In genomic region chr9:45398336-45398735, GRCm38 (mm10) we compare ENCODE assay signal across 14 mouse cellular contexts. TPM values are rescaled to one million over a fixed set of nuclear protein-coding genes. Genes with fewer than 3 reads are reported as not detected.
DNase-seq lines count a peak whose midpoint lies in the region.
"Had no signal": no experiment of that assay in that cellular context is flagged by ENCODE, and none has a peak within 500 bp of the region (broad histone marks: within the 10 kb centered on the region; RNA-seq: fewer than 3 reads in every experiment).

No protein-coding gene starts in this region.

- no peaks in the 10 kb centered on the region for H3K9me3 ChIP-seq in limb, embryonic 10.5 days (replicated peaks)
- H3K9me3 ChIP-seq: forebrain, embryonic 15.5 days had no signal

- H3K4me3 ChIP-seq in limb, embryonic 10.5 days = no peak overlapping the region
- H3K4me3 ChIP-seq: forebrain, embryonic 15.5 days; megakaryocyte, embryonic 14.5 days had no signal

- DNase-seq in lung, postnatal 36 days = peak; percentile 21
- no peak for DNase-seq in lung, postnatal 10 days
- DNase-seq in cerebellum, adult 9-11 months = peak; percentile 80
- DNase-seq in kidney, postnatal 10 days = peak; percentile 65
- DNase-seq in right cerebral cortex, adult 2 months (ENCODE audit: low spot score in 2 of 2) = no peak
- DNase-seq in adrenal gland, postnatal 36 days = no peak
- DNase-seq in limb, embryonic 10.5 days (ENCODE audit: low spot score) = no peak
- DNase-seq: liver, postnatal 0 days; retina, postnatal 1 day; spleen, adult 18-20 months had no signal

- peaks cover 5% of the 10 kb centered on the region; the same call in 1 of the 2 replicates for H3K4me1 ChIP-seq in limb, embryonic 10.5 days
- H3K4me1 ChIP-seq: forebrain, embryonic 15.5 days; megakaryocyte, embryonic 14.5 days had no signal

- WGBS in limb, embryonic 10.5 days = 42% methylated on average over 1 of the region's 1 CpGs

- no peak overlapping the region for H3K27ac ChIP-seq in limb, embryonic 10.5 days
- H3K27ac ChIP-seq: forebrain, embryonic 15.5 days; hindbrain, embryonic 14.5 days had no signal

- 0 out of 2 replicates have a peak, but pooled peaks cover 7% of the 10 kb centered on the region for H3K27me3 ChIP-seq in limb, embryonic 10.5 days (ENCODE audit: low read depth, poor library complexity, severe bottlenecking)
- H3K27me3 ChIP-seq: forebrain, embryonic 15.5 days had no signal

- H3K36me3 ChIP-seq in limb, embryonic 10.5 days = peaks cover 26% of the 10 kb centered on the region

RNA-seq across cellular contexts. Expression of gene Fxyd2, which starts 1.1 kb away (rescaled TPM):
- total RNA-seq in adrenal gland, postnatal 36 days (2021) = 1 to 10 TPM; 2.4 to 4.8 TPM
- polyA plus RNA-seq in limb, embryonic 10.5 days (2016; fragmentation: Nextera tagmentation; extraction: Ambion mirVana) = 0.69 and 0.84 TPM in 2 replicates
- polyA plus RNA-seq: CD4-positive, CD25-positive, alpha-beta regulatory T cell, adult 4 months had no signal

RNA-seq across cellular contexts. Expression of gene Dscaml1, which starts 28.1 kb away (rescaled TPM):
- 1 to 10 TPM in 1 of 2 experiments, under 1 TPM in 1; 0.50 to 1.4 TPM for total RNA-seq in adrenal gland, postnatal 36 days (2021)
- polyA plus RNA-seq in limb, embryonic 10.5 days (2016; fragmentation: Nextera tagmentation; extraction: Ambion mirVana) = 0.15 and 0.30 TPM in 2 replicates
- polyA plus RNA-seq: CD4-positive, CD25-positive, alpha-beta regulatory T cell, adult 4 months; liver, postnatal 0 days had no signal

RNA-seq across cellular contexts. Expression of gene Fxyd6, which starts 28.4 kb away (rescaled TPM):
- 100 to 1,000 TPM; 222 to 224 TPM for total RNA-seq in adrenal gland, postnatal 36 days (2021)
- 97.6 and 110 TPM in 2 replicates for polyA plus RNA-seq in limb, embryonic 10.5 days (2016; fragmentation: Nextera tagmentation; extraction: Ambion mirVana)
- polyA plus RNA-seq: CD4-positive, CD25-positive, alpha-beta regulatory T cell, adult 4 months had no signal

Comparison
In these comparisons a context has a peak if more than half of its experiments do, and no peak if none do; other contexts are left out.
1. DNase-seq: peak in lung, postnatal 36 days (single experiment), cerebellum, adult 9-11 months (single experiment) and kidney, postnatal 10 days (single experiment); none in lung, postnatal 10 days (single experiment), right cerebral cortex, adult 2 months (0 of 2), adrenal gland, postnatal 36 days (0 of 2) and limb, embryonic 10.5 days (single experiment).